Mouse (Mus musculus) limb, embryonic 11.5 days (tissue): ENCODE measurements at regions not wholly inside any gene's neighbourhood (a gene's known extent, or its start where the extent isn't known, plus 50 kb on each side); places are given as distances from the start of the nearest gene placed in this dataset.

Experiments used
- ATAC-seq: fragments of 200-750 bp; cut with Nextera tagmentation; 2 replicates; pipeline ENCODE4 v1.8.0; 2017; ENCODE audit warnings: low read depth; ENCODE audit not compliant: insufficient number of reproducible peaks, low FRiP score, low TSS enrichment
- DNase-seq: peaks from one replicate; pipeline ENCODE4 v3.0.0-alpha.2; 2015; ENCODE audit warnings: low spot score
- H3K27ac ChIP-seq: fragments of 300-500 bp; sonication (generic); replicated peaks from 2 replicates; pipeline ENCODE4 v1.5.1; 2014; ENCODE audit warnings: low read depth, mild to moderate bottlenecking, low read length
- H3K27me3 ChIP-seq: fragments of 300-500 bp; sonication (generic); 2 replicates; pipeline ENCODE4 v1.6.1; 2014; ENCODE audit warnings: mild to moderate bottlenecking, low read length, mixed read lengths; ENCODE audit not compliant: control insufficient read depth, insufficient read depth
- H3K36me3 ChIP-seq: fragments of 300-500 bp; sonication (generic); 2 replicates; pipeline ENCODE4 v1.6.1; 2014; ENCODE audit warnings: mild to moderate bottlenecking, low read length, moderate library complexity, mixed read lengths; ENCODE audit not compliant: control insufficient read depth, insufficient read depth
- H3K4me1 ChIP-seq: fragments of 300-500 bp; sonication (generic); 2 replicates; pipeline ENCODE4 v1.6.1; 2014; ENCODE audit warnings: low read length, mixed read lengths; ENCODE audit not compliant: control insufficient read depth, insufficient read depth
- H3K4me2 ChIP-seq: fragments of 300-500 bp; sonication (generic); 2 replicates; pipeline ENCODE4 v1.6.1; 2014; ENCODE audit warnings: low read depth, mild to moderate bottlenecking, moderate library complexity; ENCODE audit not compliant: severe bottlenecking
- H3K4me3 ChIP-seq: fragments of 300-500 bp; sonication (generic); 2 replicates; pipeline ENCODE4 v1.5.1; 2014; ENCODE audit warnings: low read depth, low read length
- H3K9ac ChIP-seq: fragments of 300-500 bp; sonication (generic); 2 replicates; pipeline ENCODE4 v1.6.1; 2014; ENCODE audit warnings: mild to moderate bottlenecking, low read length
- H3K9me3 ChIP-seq: fragments of 300-500 bp; sonication (generic); 2 replicates; pipeline ENCODE4 v1.6.1; 2016; ENCODE audit warnings: low read length; ENCODE audit not compliant: control insufficient read depth
- WGBS: fragments of 180-500 bp; shearing (Covaris S2); extraction: QIAGEN DNeasy Blood & Tissue Kit; methylation state at CpG from one replicate; pipeline ENCODE4 v1.1.7; 2014; 5-methylcytosine and 5-hydroxymethylcytosine counted together

GRCm38 (mm10) chr4:33604636-33605035, 294.5 kb downstream of the Rngtt start:
- DNase-seq (no peak), ATAC-seq (no peak)
- Histone ChIP-seq H3K4me3 (no peak overlapping the region), H3K4me1 (no peaks in the 10 kb centered on the region), H3K9ac (no peak overlapping the region), H3K9me3 (no peaks in the 10 kb centered on the region), H3K27ac (no peak overlapping the region), H3K27me3 (no peaks in the 10 kb centered on the region), H3K4me2 (no peak overlapping the region), H3K36me3 (no peaks in the 10 kb centered on the region)
- 89% methylated on average over 5 of the region's 5 CpGs for WGBS

GRCm38 (mm10) chr4:33639821-33640575, 284.4 kb upstream of the Cnr1 start:
- WGBS, result 93% methylated on average over 5 of the region's 5 CpGs
- no peak overlapping the region for H3K27ac ChIP-seq
- DNase-seq (no peak), ATAC-seq (no peak)
- H3K9me3 ChIP-seq, result no peaks in the 10 kb centered on the region
- no peaks in the 10 kb centered on the region for H3K27me3 ChIP-seq
- no peaks in the 10 kb centered on the region for H3K4me1 ChIP-seq
- no peak overlapping the region for H3K4me3 ChIP-seq
- no peaks in the 10 kb centered on the region for H3K36me3 ChIP-seq
- no peak overlapping the region for H3K9ac ChIP-seq
- no peak overlapping the region for H3K4me2 ChIP-seq

- H3K4me1 ChIP-seq, result no peaks in the 10 kb centered on the region
- ATAC-seq (no peak), DNase-seq (no peak)
- no peak overlapping the region for H3K4me3 ChIP-seq
- H3K27me3 ChIP-seq, result no peaks in the 10 kb centered on the region
- H3K9me3 ChIP-seq, result no peaks in the 10 kb centered on the region
- H3K36me3 ChIP-seq, result no peaks in the 10 kb centered on the region
- H3K27ac ChIP-seq, result no peak overlapping the region
- no peak overlapping the region for H3K4me2 ChIP-seq
- no peak overlapping the region for H3K9ac ChIP-seq
- WGBS, result 73% methylated on average over 11 of the region's 11 CpGs
Observed at GRCm38 (mm10) chr4:33640576-33641255, 283.7 kb upstream of the Cnr1 start.

DNA sequence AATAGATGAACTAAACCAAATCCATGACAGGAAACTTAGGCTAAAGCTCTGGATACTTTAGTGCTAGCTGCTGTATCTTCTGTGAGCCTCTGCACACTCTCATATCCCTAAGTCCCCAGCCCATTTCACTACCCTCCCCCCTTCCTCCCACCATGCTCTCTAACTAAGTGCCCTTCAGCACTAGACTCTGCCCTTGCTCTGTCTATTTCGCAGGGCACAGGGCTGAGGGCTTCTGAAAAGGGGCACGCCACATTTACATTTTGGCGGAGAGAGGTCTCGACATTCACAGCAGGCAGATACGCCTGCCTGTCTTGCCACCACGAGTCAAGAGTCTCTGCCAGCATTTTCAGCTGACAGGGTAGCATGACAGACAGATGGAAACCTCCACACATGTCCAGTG, 282.5 kb upstream of the Cnr1 start:
- ATAC-seq, result no peak
- H3K4me2 ChIP-seq, result no peak overlapping the region
- no peaks in the 10 kb centered on the region for H3K27me3 ChIP-seq
- no peaks in the 10 kb centered on the region for H3K9me3 ChIP-seq
- H3K9ac ChIP-seq, result no peak overlapping the region
- H3K4me1 ChIP-seq, result no peaks in the 10 kb centered on the region
- WGBS, result 83% methylated on average over 6 of the region's 6 CpGs
- no peak for DNase-seq
- no peak overlapping the region for H3K4me3 ChIP-seq
- H3K36me3 ChIP-seq, result no peaks in the 10 kb centered on the region
- no peak overlapping the region for H3K27ac ChIP-seq

DNA sequence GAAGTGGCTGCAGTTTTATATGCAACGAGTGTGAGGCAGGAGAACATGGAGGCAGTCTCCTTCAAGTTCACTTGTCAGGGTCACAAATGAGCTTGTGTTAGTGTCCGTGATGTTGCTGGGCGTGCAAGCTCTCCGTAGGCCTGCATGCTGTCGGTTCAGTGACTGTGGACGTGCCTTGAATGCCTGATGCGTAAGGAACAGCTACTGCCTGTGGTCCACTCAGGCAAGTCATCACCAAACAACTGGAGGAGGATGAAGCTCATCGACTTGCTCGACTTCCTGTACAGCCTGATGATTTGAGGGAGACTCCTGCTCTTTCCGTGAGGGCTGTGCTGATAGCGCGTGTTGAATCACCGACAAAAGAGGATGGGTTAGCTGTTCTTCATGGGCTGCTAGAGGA, 281.9 kb upstream of the Cnr1 start:
- WGBS, result 96% methylated on average over 13 of the region's 13 CpGs
- no peaks in the 10 kb centered on the region for H3K27me3 ChIP-seq
- H3K9ac ChIP-seq, result no peak overlapping the region
- H3K9me3 ChIP-seq, result no peaks in the 10 kb centered on the region
- H3K36me3 ChIP-seq, result no peaks in the 10 kb centered on the region
- ATAC-seq, result no peak
- no peak overlapping the region for H3K27ac ChIP-seq
- H3K4me2 ChIP-seq, result no peak overlapping the region
- no peak overlapping the region for H3K4me3 ChIP-seq
- H3K4me1 ChIP-seq, result no peaks in the 10 kb centered on the region
- no peak for DNase-seq

- H3K27ac ChIP-seq, result no peak overlapping the region
- H3K27me3 ChIP-seq, result no peaks in the 10 kb centered on the region
- no peak for ATAC-seq
- DNase-seq, result no peak
- H3K9me3 ChIP-seq, result no peaks in the 10 kb centered on the region
- 84% methylated on average over 2 of the region's 2 CpGs for WGBS
- H3K4me2 ChIP-seq, result no peak overlapping the region
- no peaks in the 10 kb centered on the region for H3K4me1 ChIP-seq
- H3K9ac ChIP-seq, result no peak overlapping the region
- no peaks in the 10 kb centered on the region for H3K36me3 ChIP-seq
- H3K4me3 ChIP-seq, result no peak overlapping the region
Observed at GRCm38 (mm10) chr4:33645217-33645616, 279.2 kb upstream of the Cnr1 start.

DNA sequence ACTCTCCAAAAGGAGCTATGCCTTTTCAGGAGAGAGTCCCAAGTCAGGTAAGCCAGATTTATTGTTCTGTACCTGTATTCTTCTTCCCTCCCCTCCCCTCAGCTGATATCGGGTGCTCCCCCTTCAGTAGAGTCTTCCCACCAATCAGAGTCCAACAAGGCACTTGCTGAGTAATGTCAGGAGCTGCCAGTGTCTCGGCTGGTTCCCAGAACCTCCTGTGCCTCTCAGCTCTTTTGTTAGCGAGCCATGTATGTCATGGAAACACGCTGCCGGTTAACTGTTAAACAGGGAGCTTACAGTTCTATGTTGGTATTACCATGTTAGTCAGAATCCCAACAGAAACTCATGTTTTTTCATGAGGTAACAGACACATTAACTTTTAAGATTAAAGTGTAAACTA, 273.1 kb upstream of the Cnr1 start:
- no peak overlapping the region for H3K27ac ChIP-seq
- no peak overlapping the region for H3K9ac ChIP-seq
- DNase-seq, result no peak
- WGBS, result 78% methylated on average over 5 of the region's 5 CpGs
- no peaks in the 10 kb centered on the region for H3K9me3 ChIP-seq
- H3K4me1 ChIP-seq, result no peaks in the 10 kb centered on the region
- no peaks in the 10 kb centered on the region for H3K27me3 ChIP-seq
- H3K4me3 ChIP-seq, result no peak overlapping the region
- H3K36me3 ChIP-seq, result no peaks in the 10 kb centered on the region
- ATAC-seq, result no peak
- H3K4me2 ChIP-seq, result no peak overlapping the region

DNA sequence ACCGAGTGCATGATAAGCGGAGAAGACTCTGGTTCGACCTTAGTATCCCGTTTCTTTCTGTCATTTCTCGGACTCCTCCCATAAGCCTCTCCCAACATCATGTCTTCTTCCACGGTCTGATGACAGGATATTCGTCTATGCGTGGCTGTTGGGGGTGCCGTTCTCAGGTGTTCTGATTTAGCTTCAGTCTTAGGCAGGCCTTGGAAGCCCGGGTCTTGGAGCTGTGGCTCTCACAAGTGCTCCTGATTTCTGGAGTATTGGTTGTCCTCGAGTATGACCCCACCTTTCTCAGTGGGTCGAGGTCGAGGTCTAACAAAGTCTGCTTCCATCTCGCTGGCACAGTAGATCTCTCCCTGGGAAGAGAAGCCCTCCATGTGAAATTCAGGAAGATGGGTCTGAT, 264.6 kb upstream of the Cnr1 start:
- DNase-seq (no peak), ATAC-seq (no peak)
- Histone ChIP-seq H3K27me3 (no peaks in the 10 kb centered on the region), H3K4me3 (no peak overlapping the region), H3K36me3 (no peaks in the 10 kb centered on the region), H3K4me1 (peaks cover 10% of the 10 kb centered on the region), H3K9me3 (no peaks in the 10 kb centered on the region), H3K4me2 (no peak overlapping the region), H3K27ac (no peak overlapping the region), H3K9ac (no peak overlapping the region)
- WGBS, result 92% methylated on average over 14 of the region's 14 CpGs
